Mouse (Mus musculus) hindbrain, postnatal 0 days (tissue): Measurements from ENCODE around the gene Slc25a41. TPM values are rescaled to one million over a fixed set of nuclear protein-coding genes. Genes with fewer than 3 reads are reported as not detected.

ENCODE experiments used
- ATAC-seq: fragments of 200-750 bp; cut with Nextera tagmentation; 2 replicates; pipeline ENCODE4 v1.8.0; 2017; ENCODE audit warnings: mild to moderate bottlenecking, moderate TSS enrichment, moderate library complexity
- DNase-seq: peaks from one replicate; pipeline ENCODE4 v3.0.0-alpha.2; 2015; ENCODE audit warnings: low spot score
- H3K27ac ChIP-seq: fragments of 300-500 bp; sonication (generic); 2 replicates; pipeline ENCODE4 v1.5.1; 2014; ENCODE audit warnings: mild to moderate bottlenecking
- H3K27me3 ChIP-seq: fragments of 300-500 bp; sonication (generic); 2 replicates; pipeline ENCODE4 v1.6.1; 2014; ENCODE audit warnings: low read length, mixed read lengths; ENCODE audit not compliant: insufficient read depth
- H3K36me3 ChIP-seq: fragments of 300-500 bp; sonication (generic); 2 replicates; pipeline ENCODE4 v1.6.1; 2014; ENCODE audit warnings: low read length, mixed read lengths; ENCODE audit not compliant: insufficient read depth
- H3K4me1 ChIP-seq: fragments of 300-500 bp; sonication (generic); 2 replicates; pipeline ENCODE4 v1.6.1; 2014; ENCODE audit warnings: antibody characterized with exemption, low read length, mixed read lengths; ENCODE audit not compliant: insufficient read depth
- H3K4me2 ChIP-seq: fragments of 300-500 bp; sonication (generic); 2 replicates; pipeline ENCODE4 v1.6.1; 2014; ENCODE audit warnings: low read depth, mild to moderate bottlenecking, low read length, moderate library complexity, mixed read lengths
- H3K4me3 ChIP-seq: fragments of 300-500 bp; sonication (generic); 2 replicates; pipeline ENCODE4 v1.5.1; 2014; ENCODE audit warnings: low read length
- H3K9ac ChIP-seq: fragments of 300-500 bp; sonication (generic); replicated peaks from 2 replicates; pipeline ENCODE4 v1.6.1; 2014; ENCODE audit warnings: mild to moderate bottlenecking, low read length, moderate library complexity, mixed read lengths
- H3K9me3 ChIP-seq: fragments of 300-500 bp; sonication (generic); 2 replicates; pipeline ENCODE4 v1.6.1; 2016; ENCODE audit warnings: low read length, mixed read lengths
- CTCF ChIP-seq: IDR thresholded peaks from 2 replicates; pipeline ENCODE4 v1.5.1; 2016; ENCODE audit warnings: antibody characterized with exemption, control low read depth, low read depth
- WGBS: fragments of 180-500 bp; shearing (Covaris S2); extraction: QIAGEN DNeasy Blood & Tissue Kit; methylation state at CpG from one replicate; pipeline ENCODE4 v1.1.7; 2014; 5-methylcytosine and 5-hydroxymethylcytosine counted together
- polyA plus RNA-seq: library from polyadenylated mRNA; unstranded; fragments of >200 nt; fragmentation: Nextera tagmentation; extraction: Ambion mirVana; gene quantifications from 2 replicates; pipeline ENCODE4 v1.2.1, GENCODE M21; 2015
- total RNA-seq: library from RNA; depleted of rRNA; stranded (reverse); fragments of >200 nt; gene quantifications from 2 replicates; pipeline ENCODE4 v1.2.3, GENCODE M21; 2014

Slc25a41 gene
- total and polyA plus RNA-seq, 2 experiments from 2014 or later, result not detected

- no peak for ATAC-seq
- Histone ChIP-seq H3K27me3 (no peaks in the 10 kb centered on the region), H3K4me2 (peak within 1 kb of the TSS; percentile 87), H3K36me3 (peaks cover 15% of the 10 kb centered on the region), H3K9ac (peak within 1 kb of the TSS; percentile 99), H3K4me3 (peak within 1 kb of the TSS; percentile 95), H3K4me1 (0 out of 2 replicates have a peak, but pooled peaks cover 10% of the 10 kb centered on the region), H3K27ac (peak within 1 kb of the TSS; percentile 96), H3K9me3 (no peaks in the 10 kb centered on the region)
- TF ChIP-seq CTCF, result no peak
- peak; percentile 69 for DNase-seq
- 1% methylated on average over 93 of the region's 99 CpGs for WGBS
These were observed 10.4 kb downstream of the Slc25a41 start, which contains the start of gene Khsrp for GRCm38 (mm10) chr17:57030931-57031660. Khsrp (minus strand) TSS chr17:57031522.

GRCm38 (mm10) chr17:57029691-57030090, 11.8 kb downstream of the Slc25a41 start:
- Histone ChIP-seq H3K9ac (peak overlapping the region; percentile 99), H3K9me3 (no peaks in the 10 kb centered on the region), H3K36me3 (peaks cover 27% of the 10 kb centered on the region), H3K4me2 (peak overlapping the region; percentile 87), H3K4me3 (peak overlapping the region; percentile 95), H3K4me1 (0 out of 2 replicates have a peak, but pooled peaks cover 10% of the 10 kb centered on the region), H3K27ac (no peak overlapping the region), H3K27me3 (no peaks in the 10 kb centered on the region)
- TF ChIP-seq CTCF, result no peak
- ATAC-seq (no peak), DNase-seq (no peak)
- 49% methylated on average over 8 of the region's 8 CpGs for WGBS

DNA sequence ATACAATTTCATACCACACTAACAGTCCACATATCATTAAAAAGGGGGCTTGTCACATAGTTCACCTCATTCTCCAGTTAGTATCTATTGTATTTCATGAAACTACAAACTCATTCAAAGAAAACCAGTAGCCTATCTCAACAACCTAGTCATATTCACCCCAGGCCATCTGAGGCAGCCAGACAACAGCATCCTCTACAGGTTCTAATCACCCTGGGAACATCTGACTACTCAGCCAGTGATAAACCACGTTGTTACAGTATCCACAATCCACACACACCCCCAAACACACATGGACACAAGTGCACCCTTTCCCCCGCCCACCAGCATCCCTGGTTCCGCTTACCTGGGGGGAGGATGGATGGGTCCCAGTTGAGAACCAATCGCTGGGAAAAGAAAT, 14.0 kb downstream of the Slc25a41 start:
- H3K4me3 ChIP-seq, result no peak overlapping the region

DNA sequence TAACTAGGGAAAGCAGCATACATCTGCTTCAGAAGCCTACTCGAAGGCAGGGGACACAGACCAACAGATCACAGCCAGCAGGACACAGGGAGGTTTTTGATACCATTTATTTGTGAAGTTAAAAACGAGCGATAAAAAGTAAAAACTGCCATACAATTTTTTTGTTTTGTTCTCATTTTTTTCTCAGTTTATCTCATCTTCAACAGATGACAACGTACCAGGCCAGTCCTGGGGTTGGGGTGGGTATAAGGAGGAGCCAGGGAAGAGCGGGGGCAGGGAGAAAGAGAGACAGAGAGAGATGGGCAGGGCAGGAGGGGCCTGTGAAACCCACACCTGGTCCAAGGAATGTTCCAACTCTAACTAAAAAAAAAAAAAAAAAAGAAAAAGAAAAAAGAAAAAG, 20.5 kb downstream of the Slc25a41 start:
- no peak for ATAC-seq
- Histone ChIP-seq H3K9ac (no peak overlapping the region), H3K4me2 (no peak overlapping the region), H3K4me1 (no peaks in the 10 kb centered on the region), H3K9me3 (no peaks in the 10 kb centered on the region), H3K27ac (no peak overlapping the region), H3K27me3 (no peaks in the 10 kb centered on the region), H3K4me3 (no peak overlapping the region), H3K36me3 (peaks cover 45% of the 10 kb centered on the region)
- DNase-seq, result no peak
- no peak for TF ChIP-seq CTCF
- WGBS, result 87% methylated on average over 5 of the region's 5 CpGs

More for the DNA sequence above, 14.0 kb downstream of the Slc25a41 start:
- DNase-seq (no peak), ATAC-seq (no peak)
- Histone ChIP-seq H3K27ac (no peak overlapping the region), H3K9ac (no peak overlapping the region), H3K4me1 (0 out of 2 replicates have a peak, but pooled peaks cover 10% of the 10 kb centered on the region), H3K9me3 (no peaks in the 10 kb centered on the region), H3K27me3 (no peaks in the 10 kb centered on the region), H3K36me3 (peaks cover 50% of the 10 kb centered on the region), H3K4me2 (no peak overlapping the region)
- TF ChIP-seq CTCF, result no peak
- 90% methylated on average over 4 of the region's 4 CpGs for WGBS

GRCm38 (mm10) chr17:57019693-57020092, 21.8 kb downstream of the Slc25a41 start:
- no peak overlapping the region for H3K4me3 ChIP-seq
- DNase-seq (no peak), ATAC-seq (no peak)
- no peaks in the 10 kb centered on the region for H3K27me3 ChIP-seq
- no peak overlapping the region for H3K27ac ChIP-seq
- no peak for TF ChIP-seq CTCF
- H3K4me2 ChIP-seq, result no peak overlapping the region
- H3K36me3 ChIP-seq, result peaks cover 32% of the 10 kb centered on the region
- no peak overlapping the region for H3K9ac ChIP-seq
- H3K4me1 ChIP-seq, result no peaks in the 10 kb centered on the region
- WGBS, result 90% methylated on average over 2 of the region's 2 CpGs
- no peaks in the 10 kb centered on the region for H3K9me3 ChIP-seq

DNA sequence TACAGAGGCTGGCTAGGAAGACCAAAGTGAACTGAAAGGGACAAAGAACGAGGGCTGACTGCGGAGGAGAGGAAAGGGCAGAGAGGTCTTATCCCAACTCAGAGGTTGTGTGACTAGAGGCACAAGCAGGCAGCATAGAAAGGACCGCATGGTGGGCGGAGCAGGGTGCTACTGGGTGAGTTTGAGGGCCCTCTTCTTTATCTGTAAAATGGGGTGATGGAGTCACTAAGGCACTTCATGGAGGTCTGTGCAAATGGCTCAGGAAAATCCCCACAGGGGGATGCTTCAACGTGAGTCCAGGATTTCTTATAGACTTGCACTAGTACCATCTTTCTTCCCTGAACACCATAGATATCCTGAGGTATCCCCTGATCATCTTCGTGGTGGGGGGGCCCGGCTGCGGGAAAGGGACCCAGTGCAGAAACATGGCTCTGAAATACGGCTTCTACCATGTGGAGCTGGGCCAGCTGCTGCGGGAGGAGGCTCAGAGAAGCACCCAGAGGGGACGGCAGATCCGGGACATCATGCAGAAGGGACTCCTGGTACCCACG, 29.1 kb downstream of the Slc25a41 start:
- H3K9ac ChIP-seq, result 0 out of 2 replicates have a peak overlapping the region, but pooled peaks have one; percentile 75
- peak overlapping the region; percentile 81 for H3K4me2 ChIP-seq
- no peaks in the 10 kb centered on the region for H3K27me3 ChIP-seq
- peaks cover 12% of the 10 kb centered on the region; the same call in 1 of the 2 replicates for H3K4me1 ChIP-seq
- no peak for DNase-seq
- no peak for TF ChIP-seq CTCF
- 75% methylated on average over 13 of the region's 13 CpGs for WGBS
- peak overlapping the region; percentile 94 for H3K27ac ChIP-seq
- ATAC-seq, result no peak
- H3K9me3 ChIP-seq, result no peaks in the 10 kb centered on the region
- peaks cover 11% of the 10 kb centered on the region; the same call in 1 of the 2 replicates for H3K36me3 ChIP-seq
- H3K4me3 ChIP-seq, result peak overlapping the region; percentile 79; the same call in 1 of the 2 replicates
